Mouse (Mus musculus): ENCODE results near the gene Toe1. TPM values are rescaled to one million over a fixed set of nuclear protein-coding genes. Genes with fewer than 3 reads are reported as not detected.
A peak's percentile ranks its signal among the peaks of the same experiment; 100 is the strongest.

Gene Toe1
- polyA plus RNA-seq, 1 experiment = 11.9 TPM

DNA sequence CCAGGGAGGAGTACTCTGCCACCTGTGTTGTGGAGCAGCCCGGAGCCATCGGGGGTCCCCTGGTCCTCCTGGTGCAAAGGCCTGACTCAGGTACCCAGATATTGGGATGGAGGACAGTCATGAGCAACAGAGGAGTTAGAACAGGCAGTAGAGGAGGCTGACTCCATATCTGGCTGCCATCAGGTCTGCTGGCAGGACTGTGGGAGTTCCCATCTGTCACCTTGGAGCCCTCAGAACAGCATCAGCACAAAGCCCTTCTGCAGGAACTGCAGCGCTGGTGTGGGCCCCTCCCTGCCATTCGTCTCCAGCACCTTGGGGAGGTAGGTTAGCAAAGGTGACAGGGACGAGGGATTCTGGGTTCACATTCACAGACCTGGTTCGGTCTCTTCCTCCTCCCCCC is 10.0 kb upstream of the Toe1 start:
- TF ChIP-seq POLR2A (IDR thresholded peaks at IDR 0.05; ENCODE audit: borderline replicate concordance, control insufficient read depth, low read depth, low read length) (no peak), CTCF (IDR thresholded peaks at IDR 0.05; ENCODE audit: control insufficient read depth, insufficient read depth, low read length) (no peak)
- Histone ChIP-seq H3K4me3 (replicated peaks; ENCODE audit: control insufficient read depth, low read depth, low read length) (no peak overlapping the region), H3K27ac (ENCODE audit: control insufficient read depth, insufficient read depth, low read depth, low read length, poor library complexity) (no peak overlapping the region), H3K4me1 (ENCODE audit: control insufficient read depth, insufficient read depth, low read length) (no peaks in the 10 kb centered on the region; the same call in 1 of the 2 replicates)
- WGBS = 82% methylated on average over 6 of the region's 6 CpGs

DNA sequence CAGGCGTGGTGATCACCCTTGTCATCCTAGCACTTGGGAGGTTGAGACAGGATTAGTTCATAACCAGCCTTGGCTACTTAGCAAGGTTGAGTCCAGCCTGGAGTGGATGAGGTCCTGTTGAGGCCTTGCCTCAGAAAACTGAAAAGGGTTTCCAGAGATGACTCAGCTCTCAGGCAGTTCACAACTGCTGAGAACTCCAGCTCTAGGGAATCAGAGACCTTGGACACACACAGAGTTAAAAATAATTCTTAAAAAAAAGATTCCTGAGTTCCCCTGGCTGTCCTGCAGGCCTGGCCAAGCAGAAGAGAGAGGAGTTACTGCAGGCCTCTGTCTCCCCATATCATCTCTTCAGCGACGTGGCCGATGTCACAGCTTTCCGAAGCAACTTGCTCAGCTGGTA is 7.8 kb upstream of the Toe1 start:
- Histone ChIP-seq H3K4me1 (ENCODE audit: control insufficient read depth, insufficient read depth, low read length) (no peaks in the 10 kb centered on the region), H3K27ac (ENCODE audit: control insufficient read depth, insufficient read depth, low read depth, low read length, poor library complexity) (no peak overlapping the region), H3K4me3 (replicated peaks; ENCODE audit: control insufficient read depth, low read depth, low read length) (no peak overlapping the region)
- 82% methylated on average over 5 of the region's 5 CpGs for WGBS
- no peak for TF ChIP-seq CTCF (IDR thresholded peaks at IDR 0.05; ENCODE audit: control insufficient read depth, insufficient read depth, low read length)
- TF ChIP-seq POLR2A (IDR thresholded peaks at IDR 0.05; ENCODE audit: borderline replicate concordance, control insufficient read depth, low read depth, low read length) = no peak

DNA sequence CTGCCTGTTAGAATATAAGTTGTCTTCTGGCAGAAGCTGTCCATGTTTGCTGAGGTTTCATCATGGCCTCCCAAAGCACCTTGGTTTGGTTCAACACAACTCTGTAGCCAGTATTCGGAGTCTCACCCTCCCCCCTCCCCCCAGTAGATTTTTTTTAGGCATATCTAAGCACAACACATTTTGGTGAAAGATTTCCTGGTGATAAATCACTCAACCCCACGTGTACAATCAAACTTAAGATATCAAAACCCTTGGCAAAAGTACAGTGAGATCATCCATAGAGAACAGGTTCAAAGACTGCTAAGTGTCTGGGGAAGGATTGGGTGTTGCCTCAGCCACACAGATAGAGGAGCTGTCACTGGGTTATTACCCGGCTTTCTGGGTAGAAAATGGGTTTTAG is 3.6 kb upstream of the Toe1 start:
- no peaks in the 10 kb centered on the region; the same call in 1 of the 2 replicates for H3K4me1 ChIP-seq (ENCODE audit: control insufficient read depth, insufficient read depth, low read length)
- no peak overlapping the region for H3K4me3 ChIP-seq (replicated peaks; ENCODE audit: control insufficient read depth, low read depth, low read length)
- WGBS = 39% methylated on average over 3 of the region's 3 CpGs
- no peak for TF ChIP-seq POLR2A (IDR thresholded peaks at IDR 0.05; ENCODE audit: borderline replicate concordance, control insufficient read depth, low read depth, low read length)
- no peak for TF ChIP-seq CTCF (IDR thresholded peaks at IDR 0.05; ENCODE audit: control insufficient read depth, insufficient read depth, low read length)
- H3K27ac ChIP-seq (ENCODE audit: control insufficient read depth, insufficient read depth, low read depth, low read length, poor library complexity) = no peak overlapping the region

DNA sequence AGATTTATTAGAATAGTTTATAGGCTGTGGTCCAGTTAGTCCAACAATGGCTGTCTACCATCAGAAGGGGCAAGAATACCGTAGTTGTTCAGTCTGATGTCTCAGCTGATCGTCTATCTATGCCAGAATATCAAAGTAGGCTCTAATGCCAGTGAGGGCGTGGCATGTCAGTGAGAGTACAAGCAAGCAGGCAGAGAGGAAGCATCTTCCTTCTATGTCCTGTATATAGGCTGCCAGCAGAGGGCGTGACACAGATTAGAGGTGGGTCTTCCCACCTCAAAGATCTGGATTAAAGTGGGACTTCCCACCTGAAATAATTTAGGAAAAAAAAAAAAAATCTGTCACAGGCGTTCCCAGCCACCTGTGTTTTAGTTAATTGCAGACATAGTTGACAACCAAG is 7.5 kb downstream of the Toe1 start:
- 35% methylated on average over 5 of the region's 5 CpGs for WGBS
- Histone ChIP-seq H3K4me3 (replicated peaks; ENCODE audit: control insufficient read depth, low read depth, low read length) (no peak overlapping the region), H3K4me1 (ENCODE audit: control insufficient read depth, insufficient read depth, low read length) (no peaks in the 10 kb centered on the region), H3K27ac (ENCODE audit: control insufficient read depth, insufficient read depth, low read depth, low read length, poor library complexity) (no peak overlapping the region)
- TF ChIP-seq POLR2A (IDR thresholded peaks at IDR 0.05; ENCODE audit: borderline replicate concordance, control insufficient read depth, low read depth, low read length) (no peak), CTCF (IDR thresholded peaks at IDR 0.05; ENCODE audit: control insufficient read depth, insufficient read depth, low read length) (peak; percentile 39; the same call in 1 of the 2 replicates)

DNA sequence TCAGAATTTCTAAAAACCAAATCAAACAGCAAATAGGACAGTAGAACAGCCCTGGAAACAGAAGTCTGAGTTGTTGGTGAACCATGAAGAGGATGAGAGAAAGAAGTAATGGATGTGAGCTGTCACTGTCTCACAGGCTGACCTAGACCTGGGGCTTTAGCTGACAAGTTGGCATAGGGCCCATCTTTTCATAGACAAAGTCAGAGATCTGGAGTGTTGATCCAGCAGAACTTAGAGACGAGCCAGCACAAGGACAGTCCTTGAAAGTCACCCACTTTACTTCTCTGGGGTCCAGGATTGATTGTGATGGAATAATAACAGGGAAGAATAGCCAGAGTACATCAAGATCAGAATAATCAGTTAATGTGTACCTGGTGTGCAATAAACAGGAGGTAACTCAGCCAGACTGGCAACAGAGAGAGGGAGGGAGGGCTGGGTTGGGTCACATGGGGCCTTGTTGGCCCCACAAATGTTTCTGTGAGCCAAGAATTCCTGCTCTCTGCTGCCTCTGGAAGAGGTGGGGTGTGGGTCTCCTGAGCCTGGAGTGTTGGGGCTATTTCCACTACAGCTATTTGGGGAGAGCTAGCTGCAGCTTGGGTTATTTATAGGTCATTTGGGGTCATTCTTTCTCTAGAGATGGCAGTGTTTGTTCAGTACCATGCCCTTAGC is 10.9 kb downstream of the Toe1 start:
- Histone ChIP-seq H3K4me1 (ENCODE audit: control insufficient read depth, insufficient read depth, low read length) (no peaks in the 10 kb centered on the region), H3K4me3 (replicated peaks; ENCODE audit: control insufficient read depth, low read depth, low read length) (no peak overlapping the region), H3K27ac (ENCODE audit: control insufficient read depth, insufficient read depth, low read depth, low read length, poor library complexity) (no peak overlapping the region)
- TF ChIP-seq CTCF (IDR thresholded peaks at IDR 0.05; ENCODE audit: control insufficient read depth, insufficient read depth, low read length) (no peak), POLR2A (IDR thresholded peaks at IDR 0.05; ENCODE audit: borderline replicate concordance, control insufficient read depth, low read depth, low read length) (no peak)
- 78% methylated on average over 1 of the region's 1 CpGs for WGBS

DNA sequence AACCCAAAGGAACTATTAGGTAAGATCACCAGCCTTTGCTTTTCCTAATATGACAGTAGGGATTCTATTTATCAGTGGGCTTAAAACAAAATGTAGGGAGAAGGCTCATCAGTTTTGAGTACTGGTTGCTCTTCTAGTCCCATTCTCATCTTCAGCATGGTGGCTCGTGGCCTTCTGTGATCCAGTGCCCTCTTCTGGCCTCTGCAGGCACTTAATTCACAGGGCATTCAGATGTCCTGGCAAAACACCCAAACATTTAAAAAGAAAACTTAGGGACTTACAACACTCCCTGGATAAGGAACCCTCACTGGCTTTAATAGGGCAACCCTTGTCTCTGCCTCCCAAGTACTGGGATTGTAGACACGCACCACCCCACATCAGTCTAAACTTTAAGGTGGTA is 13.2 kb downstream of the Toe1 start:
- H3K4me3 ChIP-seq (replicated peaks; ENCODE audit: control insufficient read depth, low read depth, low read length) = no peak overlapping the region
- 67% methylated on average over 2 of the region's 2 CpGs for WGBS

DNA sequence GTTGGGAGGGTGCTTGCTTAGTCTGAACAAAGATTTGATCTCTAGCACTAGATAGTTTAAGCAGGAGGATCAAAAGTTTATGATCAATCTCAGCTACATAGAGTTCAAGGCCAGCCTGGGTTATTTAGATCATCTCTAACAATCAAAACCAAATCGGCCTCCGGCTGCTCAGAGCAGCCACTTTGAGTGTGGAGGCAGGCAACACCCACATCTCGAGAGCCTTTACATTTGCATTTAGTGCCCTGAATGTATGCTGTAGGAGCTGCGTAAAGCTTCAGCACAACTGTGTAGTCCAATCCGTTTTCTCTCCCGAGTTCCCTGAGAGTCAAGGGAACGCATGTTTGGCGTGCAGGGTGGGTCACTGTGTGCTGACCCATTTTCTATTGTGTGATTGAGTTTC is 15.0 kb downstream of the Toe1 start:
- TF ChIP-seq CTCF (IDR thresholded peaks at IDR 0.05; ENCODE audit: control insufficient read depth, insufficient read depth, low read length) = no peak
- no peaks in the 10 kb centered on the region for H3K4me1 ChIP-seq (ENCODE audit: control insufficient read depth, insufficient read depth, low read length)
- H3K4me3 ChIP-seq (replicated peaks; ENCODE audit: control insufficient read depth, low read depth, low read length) = no peak overlapping the region
- H3K27ac ChIP-seq (ENCODE audit: control insufficient read depth, insufficient read depth, low read depth, low read length, poor library complexity) = no peak overlapping the region
- WGBS = 91% methylated on average over 8 of the region's 8 CpGs

More for the DNA sequence above, 13.2 kb downstream of the Toe1 start:
- TF ChIP-seq POLR2A (IDR thresholded peaks at IDR 0.05; ENCODE audit: borderline replicate concordance, control insufficient read depth, low read depth, low read length) (no peak), CTCF (IDR thresholded peaks at IDR 0.05; ENCODE audit: control insufficient read depth, insufficient read depth, low read length) (0 out of 2 replicates have a peak, but pooled peaks have one; percentile 7)
- Histone ChIP-seq H3K4me1 (ENCODE audit: control insufficient read depth, insufficient read depth, low read length) (no peaks in the 10 kb centered on the region), H3K27ac (ENCODE audit: control insufficient read depth, insufficient read depth, low read depth, low read length, poor library complexity) (no peak overlapping the region)

DNA sequence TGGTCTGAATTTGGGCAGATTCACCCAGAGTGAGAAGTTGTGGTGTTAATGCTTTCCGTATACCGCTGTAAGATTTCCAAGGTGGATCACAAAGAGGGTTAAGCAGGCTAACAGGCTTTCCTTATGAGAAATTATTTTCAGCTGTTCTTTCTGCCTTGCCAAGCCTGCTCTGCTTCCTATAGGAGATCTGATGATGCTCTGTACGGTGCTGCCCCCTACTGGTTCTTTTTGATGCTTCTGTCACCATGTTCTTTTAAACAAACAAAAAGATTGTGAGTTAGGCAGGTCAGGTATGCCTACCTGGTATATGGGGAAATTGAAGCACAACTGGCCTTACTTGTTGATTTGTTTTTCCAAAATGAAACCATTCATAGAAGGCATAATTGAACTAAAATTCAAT is 18.5 kb downstream of the Toe1 start:
- Histone ChIP-seq H3K4me3 (replicated peaks; ENCODE audit: control insufficient read depth, low read depth, low read length) (no peak overlapping the region), H3K4me1 (ENCODE audit: control insufficient read depth, insufficient read depth, low read length) (no peaks in the 10 kb centered on the region), H3K27ac (ENCODE audit: control insufficient read depth, insufficient read depth, low read depth, low read length, poor library complexity) (peak overlapping the region; percentile 25; the same call in 1 of the 2 replicates)
- 17% methylated on average over 3 of the region's 3 CpGs for WGBS
- TF ChIP-seq CTCF (IDR thresholded peaks at IDR 0.05; ENCODE audit: control insufficient read depth, insufficient read depth, low read length) = peak; percentile 48
- no peak for TF ChIP-seq POLR2A (IDR thresholded peaks at IDR 0.05; ENCODE audit: borderline replicate concordance, control insufficient read depth, low read depth, low read length)
